Mouse (Mus musculus): ENCODE results near the gene Apba2. TPM values are rescaled to one million over a fixed set of nuclear protein-coding genes. Genes with fewer than 3 reads are reported as not detected.

Apba2 gene
- polyA plus RNA-seq, 1 experiment from 2014 or later = 17.0 TPM

- 89% methylated on average over 3 of the region's 3 CpGs for WGBS
Measured at GRCm38 (mm10) chr7:64609866-64610265, 108.4 kb downstream of the Apba2 start.

DNA sequence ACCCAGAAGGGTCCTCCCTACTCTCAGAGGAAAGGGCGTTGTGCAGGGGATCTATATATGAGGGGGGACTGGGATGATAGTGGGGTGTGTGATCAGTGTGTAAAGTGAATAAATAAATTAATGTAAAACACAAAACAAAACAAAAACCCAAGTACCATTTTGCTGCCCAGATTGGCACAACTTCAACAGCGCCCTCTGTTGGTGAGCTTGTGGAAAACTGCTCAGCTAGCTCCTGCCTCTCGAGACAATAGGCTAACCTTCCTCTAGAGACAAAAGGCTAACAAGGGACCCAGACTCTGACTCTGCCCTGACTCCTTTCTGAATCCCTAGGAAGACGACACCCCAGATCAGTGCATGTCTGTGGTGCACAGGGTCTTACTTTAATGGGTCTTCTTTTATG is 109.4 kb downstream of the Apba2 start:
- H3K9me3 ChIP-seq = 0 out of 2 replicates have a peak, but pooled peaks cover 5% of the 10 kb centered on the region
- no peak overlapping the region for H3K27ac ChIP-seq
- no peaks in the 10 kb centered on the region for H3K36me3 ChIP-seq
- no peak overlapping the region for H3K4me3 ChIP-seq
- ATAC-seq (ENCODE audit: insufficient number of reproducible peaks, insufficient read depth, low FRiP score, low TSS enrichment) = no peak
- H3K27me3 ChIP-seq = no peaks in the 10 kb centered on the region
- H3K4me1 ChIP-seq = no peaks in the 10 kb centered on the region
- H3K4me2 ChIP-seq (replicated peaks) = no peak overlapping the region
- no peak overlapping the region for H3K9ac ChIP-seq
- 62% methylated on average over 4 of the region's 4 CpGs for WGBS

More at GRCm38 (mm10) chr7:64609866-64610265, 108.4 kb downstream of the Apba2 start:
- H3K36me3 ChIP-seq = no peaks in the 10 kb centered on the region
- H3K9ac ChIP-seq = no peak overlapping the region
- H3K9me3 ChIP-seq = 0 out of 2 replicates have a peak, but pooled peaks cover 5% of the 10 kb centered on the region
- no peak overlapping the region for H3K27ac ChIP-seq
- no peak overlapping the region for H3K4me2 ChIP-seq (replicated peaks)
- H3K27me3 ChIP-seq = no peaks in the 10 kb centered on the region
- H3K4me1 ChIP-seq = no peaks in the 10 kb centered on the region
- H3K4me3 ChIP-seq = no peak overlapping the region
- no peak for ATAC-seq (ENCODE audit: insufficient number of reproducible peaks, insufficient read depth, low FRiP score, low TSS enrichment)

GRCm38 (mm10) chr7:64619261-64619660 is 117.8 kb downstream of the Apba2 start:
- H3K9me3 ChIP-seq = no peaks in the 10 kb centered on the region
- no peaks in the 10 kb centered on the region for H3K4me1 ChIP-seq
- no peaks in the 10 kb centered on the region for H3K27me3 ChIP-seq
- 87% methylated on average over 4 of the region's 4 CpGs for WGBS
- no peak overlapping the region for H3K4me2 ChIP-seq (replicated peaks)
- H3K4me3 ChIP-seq = no peak overlapping the region
- ATAC-seq (ENCODE audit: insufficient number of reproducible peaks, insufficient read depth, low FRiP score, low TSS enrichment) = no peak
- no peaks in the 10 kb centered on the region for H3K36me3 ChIP-seq
- no peak overlapping the region for H3K9ac ChIP-seq
- no peak overlapping the region for H3K27ac ChIP-seq

GRCm38 (mm10) chr7:64626494-64626893 is 125.0 kb downstream of the Apba2 start:
- Histone ChIP-seq H3K27ac (no peak overlapping the region), H3K9ac (no peak overlapping the region), H3K27me3 (no peaks in the 10 kb centered on the region), H3K36me3 (no peaks in the 10 kb centered on the region), H3K4me2 (replicated peaks) (no peak overlapping the region), H3K4me3 (no peak overlapping the region), H3K9me3 (no peaks in the 10 kb centered on the region), H3K4me1 (peaks cover 7% of the 10 kb centered on the region)
- no peak for ATAC-seq (ENCODE audit: insufficient number of reproducible peaks, insufficient read depth, low FRiP score, low TSS enrichment)
- WGBS = 84% methylated on average over 8 of the region's 8 CpGs

GRCm38 (mm10) chr7:64627972-64628655 is 126.6 kb downstream of the Apba2 start:
- H3K4me3 ChIP-seq = no peak overlapping the region
- H3K9ac ChIP-seq = no peak overlapping the region
- no peak for ATAC-seq (ENCODE audit: insufficient number of reproducible peaks, insufficient read depth, low FRiP score, low TSS enrichment)
- no peak overlapping the region for H3K4me2 ChIP-seq (replicated peaks)
- H3K36me3 ChIP-seq = no peaks in the 10 kb centered on the region
- H3K4me1 ChIP-seq = peaks cover 13% of the 10 kb centered on the region
- 59% methylated on average over 8 of the region's 8 CpGs for WGBS
- no peaks in the 10 kb centered on the region for H3K9me3 ChIP-seq
- no peaks in the 10 kb centered on the region for H3K27me3 ChIP-seq
- no peak overlapping the region for H3K27ac ChIP-seq

- ATAC-seq (ENCODE audit: insufficient number of reproducible peaks, insufficient read depth, low FRiP score, low TSS enrichment) = no peak
- H3K27ac ChIP-seq = no peak overlapping the region
Measured at GRCm38 (mm10) chr7:64630697-64631096, 129.2 kb downstream of the Apba2 start.

GRCm38 (mm10) chr7:64631131-64631530 is 129.6 kb downstream of the Apba2 start:
- Histone ChIP-seq H3K4me3 (no peak overlapping the region), H3K9ac (no peak overlapping the region), H3K4me1 (peaks cover 16% of the 10 kb centered on the region), H3K27ac (peak overlapping the region; percentile 55; the same call in 1 of the 2 replicates), H3K36me3 (no peaks in the 10 kb centered on the region), H3K4me2 (replicated peaks) (no peak overlapping the region), H3K27me3 (no peaks in the 10 kb centered on the region), H3K9me3 (no peaks in the 10 kb centered on the region)
- no peak for ATAC-seq (ENCODE audit: insufficient number of reproducible peaks, insufficient read depth, low FRiP score, low TSS enrichment)
- WGBS = 61% methylated on average over 6 of the region's 6 CpGs

More at GRCm38 (mm10) chr7:64630697-64631096, 129.2 kb downstream of the Apba2 start:
- Histone ChIP-seq H3K36me3 (no peaks in the 10 kb centered on the region), H3K9ac (no peak overlapping the region), H3K9me3 (no peaks in the 10 kb centered on the region), H3K4me1 (peaks cover 16% of the 10 kb centered on the region), H3K4me3 (no peak overlapping the region), H3K4me2 (replicated peaks) (no peak overlapping the region), H3K27me3 (no peaks in the 10 kb centered on the region)
- WGBS = 84% methylated on average over 6 of the region's 6 CpGs

DNA sequence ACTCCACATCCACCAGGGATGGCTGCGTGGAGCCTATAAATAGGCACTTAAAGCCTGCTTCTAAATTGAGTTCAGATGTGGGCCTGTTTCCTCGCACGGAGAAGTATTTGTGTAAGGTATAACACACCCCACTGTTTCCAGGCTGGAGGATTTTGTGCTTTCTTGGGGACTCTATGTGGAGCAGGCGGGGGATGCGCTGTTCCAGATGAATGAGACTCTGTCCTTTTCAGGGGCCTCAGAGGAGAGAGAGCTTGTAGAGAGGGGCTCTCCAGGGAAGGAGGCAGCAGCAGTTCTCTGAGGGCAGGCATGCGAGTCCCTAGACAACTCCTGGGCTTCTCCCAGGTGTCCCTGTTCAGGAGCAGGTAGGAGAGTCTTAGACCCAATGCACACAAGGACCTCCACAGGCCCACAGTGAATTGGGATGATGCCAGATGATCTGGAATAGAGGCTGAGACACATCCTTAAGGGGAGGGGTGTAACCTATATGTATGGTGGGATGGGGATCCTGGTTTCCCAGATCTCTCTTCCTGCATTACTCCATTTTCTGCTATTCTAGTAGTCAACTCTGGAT is 130.4 kb downstream of the Apba2 start:
- WGBS = 29% methylated on average over 6 of the region's 6 CpGs

GRCm38 (mm10) chr7:64633182-64633581 is 131.7 kb downstream of the Apba2 start:
- ATAC-seq (ENCODE audit: insufficient number of reproducible peaks, insufficient read depth, low FRiP score, low TSS enrichment) = no peak; the same call in 1 of the 2 replicates
- no peaks in the 10 kb centered on the region for H3K9me3 ChIP-seq
- no peak overlapping the region for H3K4me3 ChIP-seq
- H3K27me3 ChIP-seq = no peaks in the 10 kb centered on the region
- no peaks in the 10 kb centered on the region for H3K36me3 ChIP-seq
- H3K27ac ChIP-seq = no peak overlapping the region
- H3K4me1 ChIP-seq = peaks cover 16% of the 10 kb centered on the region
- H3K9ac ChIP-seq = no peak overlapping the region
- H3K4me2 ChIP-seq (replicated peaks) = no peak overlapping the region
- 64% methylated on average over 4 of the region's 4 CpGs for WGBS

More for the DNA sequence above, 130.4 kb downstream of the Apba2 start:
- no peak overlapping the region for H3K27ac ChIP-seq
- H3K4me2 ChIP-seq (replicated peaks) = no peak overlapping the region
- H3K4me1 ChIP-seq = peaks cover 16% of the 10 kb centered on the region
- no peak overlapping the region for H3K4me3 ChIP-seq
- no peaks in the 10 kb centered on the region for H3K9me3 ChIP-seq
- no peak for ATAC-seq (ENCODE audit: insufficient number of reproducible peaks, insufficient read depth, low FRiP score, low TSS enrichment)
- H3K27me3 ChIP-seq = no peaks in the 10 kb centered on the region
- H3K36me3 ChIP-seq = no peaks in the 10 kb centered on the region
- no peak overlapping the region for H3K9ac ChIP-seq

DNA sequence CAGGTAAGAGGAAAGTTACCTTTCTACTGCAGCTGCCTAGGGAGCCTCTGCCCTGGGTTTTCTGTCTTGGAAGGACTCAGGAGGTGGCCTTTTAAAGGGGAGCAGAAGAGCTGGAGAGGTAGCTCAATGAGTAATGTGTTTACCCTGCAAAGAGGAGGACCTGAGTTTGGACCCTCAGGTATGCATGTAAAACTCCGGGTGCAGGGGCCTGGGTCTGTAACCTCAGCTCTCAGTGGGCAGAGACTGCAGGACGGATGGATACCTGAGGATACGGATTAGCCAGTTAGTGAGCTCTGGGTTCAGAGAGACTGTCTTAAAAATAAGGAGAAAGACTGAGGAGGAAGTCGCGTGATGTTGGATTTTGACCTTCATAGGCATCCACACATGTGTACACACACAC is 132.4 kb downstream of the Apba2 start:
- H3K9ac ChIP-seq = no peak overlapping the region
- no peaks in the 10 kb centered on the region for H3K36me3 ChIP-seq
- WGBS = 64% methylated on average over 5 of the region's 5 CpGs
- no peak overlapping the region for H3K4me3 ChIP-seq
- peaks cover 16% of the 10 kb centered on the region for H3K4me1 ChIP-seq
- no peak for ATAC-seq (ENCODE audit: insufficient number of reproducible peaks, insufficient read depth, low FRiP score, low TSS enrichment)
- H3K4me2 ChIP-seq (replicated peaks) = no peak overlapping the region
- H3K27me3 ChIP-seq = no peaks in the 10 kb centered on the region
- no peak overlapping the region for H3K27ac ChIP-seq
- H3K9me3 ChIP-seq = no peaks in the 10 kb centered on the region

DNA sequence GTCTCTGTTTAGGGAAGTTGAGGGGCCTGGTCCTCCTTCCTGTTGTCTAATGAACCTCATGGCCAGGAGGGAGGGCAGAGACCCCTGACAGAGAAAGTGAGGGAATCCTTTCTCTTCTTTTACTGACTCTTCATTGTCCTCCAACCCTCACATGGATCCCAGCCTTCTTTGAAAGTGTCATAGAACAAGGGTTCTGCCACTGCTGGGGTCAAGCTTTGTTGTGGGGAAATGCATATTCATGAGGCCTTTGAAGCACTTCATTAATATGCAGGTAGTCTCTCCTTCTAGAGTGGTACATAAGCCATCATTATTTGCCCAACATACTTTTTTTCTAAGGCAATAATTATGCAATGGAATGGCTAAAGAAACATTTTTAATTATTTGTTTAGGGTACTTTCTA is 133.0 kb downstream of the Apba2 start:
- no peaks in the 10 kb centered on the region for H3K27me3 ChIP-seq
- no peak overlapping the region for H3K4me2 ChIP-seq (replicated peaks)
- no peak for ATAC-seq (ENCODE audit: insufficient number of reproducible peaks, insufficient read depth, low FRiP score, low TSS enrichment)
- H3K9ac ChIP-seq = no peak overlapping the region
- peaks cover 16% of the 10 kb centered on the region for H3K4me1 ChIP-seq
- no peak overlapping the region for H3K27ac ChIP-seq
- no peaks in the 10 kb centered on the region for H3K9me3 ChIP-seq
- H3K4me3 ChIP-seq = no peak overlapping the region
- no peaks in the 10 kb centered on the region for H3K36me3 ChIP-seq

GRCm38 (mm10) chr7:64638922-64639321 is 137.4 kb downstream of the Apba2 start:
- Histone ChIP-seq H3K4me2 (replicated peaks) (no peak overlapping the region), H3K9me3 (no peaks in the 10 kb centered on the region), H3K4me1 (no peaks in the 10 kb centered on the region), H3K27me3 (no peaks in the 10 kb centered on the region), H3K36me3 (no peaks in the 10 kb centered on the region), H3K4me3 (no peak overlapping the region), H3K27ac (no peak overlapping the region), H3K9ac (no peak overlapping the region)
- WGBS = 85% methylated on average over 4 of the region's 4 CpGs
- no peak for ATAC-seq (ENCODE audit: insufficient number of reproducible peaks, insufficient read depth, low FRiP score, low TSS enrichment)
